Mouse (Mus musculus) olfactory bulb, adult 2 months (tissue): ENCODE measurements around the gene Pomgnt1.

Experiments
- CTCF ChIP-seq: fragments of 200-500 bp; IDR thresholded peaks from 2 replicates; pipeline ENCODE4 v1.5.1; 2012; ENCODE audit warnings: low read depth, mild to moderate bottlenecking, low read length, moderate library complexity; ENCODE audit not compliant: insufficient read depth
- POLR2A ChIP-seq: fragments of 200-500 bp; IDR thresholded peaks from 2 replicates; pipeline ENCODE4 v1.6.1; 2012; ENCODE audit warnings: mild to moderate bottlenecking, low read depth, low read length, moderate library complexity; ENCODE audit not compliant: insufficient read depth

DNA sequence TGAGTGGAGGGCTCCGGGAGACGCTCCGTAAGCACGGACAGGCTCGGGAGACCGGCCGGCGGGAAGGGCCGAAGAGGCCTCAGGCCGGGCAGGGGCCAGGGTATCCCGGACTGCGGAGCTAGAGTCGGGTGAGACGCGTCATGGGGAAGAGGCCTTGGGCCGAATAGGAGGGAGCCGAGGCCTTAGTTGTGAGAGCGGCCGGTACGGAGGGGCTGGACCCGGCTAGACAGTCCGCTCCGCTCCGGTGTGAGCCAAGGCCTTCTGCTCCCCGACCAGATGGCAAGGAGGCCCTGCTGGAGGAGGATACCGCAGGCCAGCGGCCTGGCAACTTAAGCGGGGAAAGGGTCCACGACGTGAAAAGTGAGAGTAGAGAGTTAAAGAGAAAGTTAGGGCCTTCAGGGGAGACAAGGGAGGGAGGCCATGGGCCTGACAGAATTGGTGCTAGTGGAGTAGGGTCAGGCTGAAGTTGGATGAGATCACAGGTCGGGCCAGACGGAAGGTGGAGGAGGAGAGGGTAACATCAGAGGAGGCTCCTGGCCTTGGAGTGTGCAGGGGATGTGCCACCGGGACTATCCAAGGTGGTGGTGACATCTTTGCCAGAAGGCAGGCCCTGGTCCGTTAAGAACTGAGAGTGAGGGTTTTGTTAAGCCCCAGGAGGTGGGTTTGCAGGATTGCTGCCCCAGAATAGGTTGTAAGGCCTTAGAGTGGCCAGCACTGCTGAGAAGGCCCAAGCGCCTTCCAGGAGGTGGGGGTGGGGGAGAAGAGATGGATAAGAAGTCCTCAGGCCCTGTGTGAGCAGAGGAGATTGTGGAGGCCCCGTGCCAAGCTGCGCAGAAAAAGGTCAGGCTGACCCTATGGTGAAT, 47.0 kb upstream of the Pomgnt1 start:
- TF ChIP-seq CTCF (no peak), POLR2A (no peak)
